Mouse (Mus musculus): ENCODE measurements around the gene Anapc15. TPM values are rescaled to one million over a fixed set of nuclear protein-coding genes. Genes with fewer than 3 reads are reported as not detected.
A peak's percentile ranks its signal among the peaks of the same experiment; 100 is the strongest.

Anapc15 gene
- total RNA-seq, 2 experiments from 2014 or later: 17.3 to 26.6 TPM

DNA sequence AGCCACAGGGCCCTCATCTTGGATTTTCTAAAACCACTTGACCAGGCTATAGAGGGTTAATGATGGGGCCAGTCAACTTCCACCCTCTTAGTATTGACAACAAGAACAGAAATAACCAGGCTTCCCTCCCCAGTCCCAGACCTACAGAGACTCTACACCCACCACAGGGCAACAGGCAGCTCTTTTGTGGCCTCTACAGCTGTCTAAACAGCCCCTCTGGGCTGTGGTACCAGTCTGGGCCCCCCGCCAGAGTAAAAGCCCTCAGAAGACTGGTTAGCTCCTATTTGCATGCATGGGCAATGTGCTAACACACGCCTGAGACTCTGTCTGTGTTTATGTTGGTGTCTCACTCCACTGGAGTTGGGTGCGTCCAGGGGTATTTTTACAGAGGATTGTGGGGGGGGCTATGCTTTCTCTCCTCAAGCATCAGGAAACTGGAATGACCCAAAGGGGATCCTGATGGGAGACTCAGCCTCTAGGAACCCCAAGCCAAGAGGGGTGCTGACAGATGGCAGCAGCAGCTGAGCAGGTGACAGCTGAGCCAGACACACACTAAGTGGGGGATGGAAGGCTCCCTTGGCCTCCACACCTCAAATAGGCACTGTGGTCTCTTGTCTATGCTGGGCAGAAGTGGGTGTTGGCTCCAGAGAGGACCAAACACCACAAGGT is 29.5 kb upstream of the Anapc15 start:
- intact Hi-C loops (cut with DNase I): no loop called here
- no peak overlapping the region; the same call in 1 of the 2 replicates for H3K4me3 ChIP-seq

DNA sequence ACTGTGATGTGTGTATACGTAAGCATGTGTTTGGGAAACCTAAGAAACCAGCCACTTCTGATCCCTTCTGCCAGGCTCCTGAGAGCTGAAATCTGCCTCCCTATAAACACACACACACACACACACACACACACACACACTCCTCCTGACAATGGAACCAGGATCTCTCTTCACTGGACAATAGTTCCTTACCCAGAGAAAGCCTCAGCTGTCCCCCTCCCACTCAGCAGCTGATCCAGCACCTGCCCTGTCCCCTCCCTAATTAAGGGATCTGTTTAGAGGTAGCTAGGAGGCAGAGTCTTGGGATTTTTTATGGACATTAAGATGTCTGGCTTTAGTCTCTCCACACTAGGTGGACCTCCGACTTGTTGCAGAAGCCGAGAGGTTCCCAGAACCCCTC is 28.6 kb upstream of the Anapc15 start:
- intact Hi-C loops (cut with DNase I): loop anchor here (5.0 kb wide), 2 partner anchors 137 to 173 kb away; partner anchors contain the start of gene Clpb
- no peak overlapping the region; the same call in none of the 2 replicates for H3K4me3 ChIP-seq

More for the DNA sequence above, 29.5 kb upstream of the Anapc15 start:
- no peak for DNase-seq
- no peak for TF ChIP-seq CTCF (IDR thresholded peaks at IDR 0.05)
- peak overlapping the region; percentile 29; the same call in 1 of the 2 replicates for H3K27ac ChIP-seq

DNA sequence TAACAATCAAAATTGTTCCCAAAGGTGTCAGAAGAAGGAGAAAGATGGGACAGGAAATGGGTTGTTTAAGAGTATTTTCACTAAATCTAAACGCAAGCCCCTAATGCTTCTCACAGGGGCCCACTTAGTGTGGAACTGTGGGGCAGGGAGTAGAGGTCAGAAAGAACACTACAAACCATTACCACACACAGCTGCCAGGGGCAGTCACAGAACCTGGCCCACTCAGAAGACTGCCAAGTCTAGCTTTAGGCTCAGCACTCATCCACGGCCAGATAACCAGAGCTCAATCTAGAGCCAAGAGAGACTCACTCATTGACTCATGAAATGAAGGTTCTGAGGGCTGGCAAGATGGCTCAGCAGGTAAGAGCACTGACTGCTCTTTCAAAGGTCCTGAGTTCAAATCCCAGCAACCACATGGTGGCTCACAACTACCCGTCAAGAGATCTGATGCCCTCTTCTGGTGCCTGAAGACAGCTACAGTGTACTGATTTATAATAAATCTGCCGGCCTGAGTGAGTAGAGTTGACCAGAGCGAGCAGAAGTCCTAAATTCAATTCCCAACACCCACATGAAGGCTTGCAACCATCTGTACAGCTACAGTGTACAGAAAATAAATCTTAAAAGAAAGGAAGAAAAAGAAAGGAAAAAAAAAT is 27.9 kb upstream of the Anapc15 start:
- peak; percentile 45 for TF ChIP-seq CTCF (IDR thresholded peaks at IDR 0.05)
- Histone ChIP-seq H3K27ac (peak overlapping the region; percentile 95), H3K4me3 (peak overlapping the region; percentile 95)
- no peak for DNase-seq
- intact Hi-C loops (cut with DNase I): loop anchor here (2.0 to 5.0 kb wide), 3 partner anchors 137 to 173 kb away; partner anchors contain the start of gene Clpb

More for the DNA sequence above, 28.6 kb upstream of the Anapc15 start:
- no peak for DNase-seq
- TF ChIP-seq CTCF (IDR thresholded peaks at IDR 0.05): no peak
- H3K27ac ChIP-seq: peak overlapping the region; percentile 95

DNA sequence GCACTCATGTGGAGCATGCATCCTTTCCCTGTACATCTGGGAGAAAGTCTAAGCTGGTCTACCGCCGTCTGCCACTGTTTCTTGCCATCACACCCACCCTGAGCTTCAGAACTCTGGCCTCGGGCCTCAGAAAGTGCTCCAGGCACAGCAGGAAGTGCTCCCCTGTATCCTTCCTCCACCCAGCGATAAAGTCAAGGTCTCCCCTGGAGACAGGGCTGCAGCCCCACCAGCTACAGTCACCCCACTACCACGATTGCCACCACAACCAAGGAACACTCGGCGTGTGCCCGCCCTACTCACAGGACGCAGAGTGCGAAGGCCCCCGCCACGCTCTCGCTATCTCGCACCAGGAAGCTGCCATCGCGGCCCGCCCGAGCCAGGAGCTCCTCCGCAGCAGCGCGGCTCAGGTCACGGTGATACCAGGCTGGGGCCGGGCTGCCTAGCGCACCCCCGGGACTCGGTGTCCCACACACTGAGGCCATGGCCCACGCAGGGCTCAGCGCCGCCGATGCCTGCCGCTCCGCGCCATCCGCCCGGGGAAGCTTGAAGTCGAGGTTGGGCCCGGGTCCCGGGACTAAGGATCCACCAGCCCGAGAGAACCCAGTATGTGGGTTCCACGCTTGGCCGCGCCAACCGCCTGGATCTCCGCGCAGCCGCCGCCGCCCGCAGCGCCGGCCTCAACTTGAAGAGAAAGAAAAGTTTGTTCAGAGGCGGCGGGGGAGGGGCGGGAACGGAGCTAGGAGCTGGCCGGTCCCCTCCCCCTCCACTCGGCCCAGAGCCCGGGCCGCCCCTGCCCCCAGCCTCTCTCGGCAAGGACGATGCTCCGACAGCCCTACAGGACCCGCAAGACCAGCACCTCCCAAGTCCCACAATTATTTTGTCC is 27.0 kb upstream of the Anapc15 start:
- intact Hi-C loops (cut with DNase I): loop anchor here (2.0 to 5.0 kb wide), 3 partner anchors 136 to 174 kb away; partner anchors contain the start of gene Clpb
- no peak for TF ChIP-seq CTCF (IDR thresholded peaks at IDR 0.05)
- peak overlapping the region; percentile 95 for H3K27ac ChIP-seq
- peak; percentile 80 for DNase-seq
- peak overlapping the region; percentile 95 for H3K4me3 ChIP-seq

DNA sequence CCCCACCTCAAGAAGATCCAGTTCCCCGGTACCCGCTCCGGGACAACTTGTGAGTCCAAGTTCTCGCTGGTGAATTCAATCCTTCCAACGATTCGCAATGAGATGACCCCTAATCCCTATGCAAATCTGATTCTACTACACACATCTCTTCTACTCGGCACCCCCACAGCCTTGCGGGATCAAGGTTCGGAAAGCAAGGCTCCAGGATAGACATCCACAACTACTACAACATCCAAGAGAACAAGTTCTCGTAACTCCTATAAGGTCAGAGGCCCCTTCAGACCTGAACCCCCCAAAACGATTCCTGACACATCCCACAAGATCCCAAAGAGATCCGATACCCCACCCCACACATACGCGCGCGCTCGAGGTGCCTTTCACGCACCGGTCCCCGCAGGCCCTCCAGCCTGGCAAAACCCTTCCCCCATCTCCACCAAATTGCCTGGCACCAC is 26.3 kb upstream of the Anapc15 start:
- TF ChIP-seq CTCF (IDR thresholded peaks at IDR 0.05): no peak
- no peak for DNase-seq
- Histone ChIP-seq H3K27ac (peak overlapping the region; percentile 95), H3K4me3 (peak overlapping the region; percentile 95)
- intact Hi-C loops (cut with DNase I): loop anchor here (2.0 to 5.0 kb wide), 3 partner anchors 135 to 175 kb away; partner anchors contain the start of gene Clpb

DNA sequence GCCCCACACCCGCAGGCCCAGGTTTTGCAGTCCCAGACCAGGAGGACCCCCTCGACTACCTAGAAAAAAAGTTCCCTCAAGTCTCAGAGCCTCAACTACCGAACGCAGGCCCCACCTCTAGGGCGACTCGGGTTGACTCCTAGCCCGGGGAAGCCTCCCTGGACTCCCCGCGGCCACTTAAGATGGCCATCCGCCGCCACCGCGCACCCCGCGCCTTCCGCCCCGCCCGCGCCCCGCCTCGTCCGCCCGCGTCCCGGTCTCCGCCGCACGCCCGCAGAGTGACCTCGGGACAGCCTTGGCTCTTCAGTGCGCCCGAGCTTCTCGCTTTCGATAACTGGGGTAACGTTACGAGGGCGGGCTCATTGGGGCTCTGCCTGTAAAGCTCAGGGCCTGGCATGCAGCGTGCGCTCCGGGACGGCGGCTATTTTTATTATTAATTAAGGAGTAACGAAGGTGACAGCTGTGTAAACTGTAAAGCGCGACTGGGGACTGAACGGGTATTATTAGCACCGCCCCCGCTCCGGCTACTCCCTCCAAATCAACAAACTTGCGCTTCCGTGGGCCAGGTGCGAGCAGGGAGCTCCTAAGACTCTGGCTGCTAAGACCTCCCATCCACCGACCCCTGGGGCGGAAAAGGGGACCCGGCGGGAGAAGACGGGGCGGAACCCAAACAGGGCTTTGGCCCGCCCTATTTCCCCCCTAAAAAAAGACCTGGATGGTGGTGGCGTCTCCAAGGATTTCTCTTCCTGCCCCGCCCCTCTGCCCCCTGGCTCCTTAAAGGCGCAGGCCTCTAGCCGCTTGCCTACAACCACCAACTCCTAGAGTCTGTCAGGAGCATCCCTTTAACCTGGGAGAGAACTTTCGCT is 25.7 kb upstream of the Anapc15 start, which contains the start of gene Inppl1:
Gene Inppl1 (minus strand): TSS at position 624 of the 866 bp plus-strand sequence.
- Histone ChIP-seq H3K27ac (peak within 1 kb of the TSS; percentile 95), H3K4me3 (peak within 1 kb of the TSS; percentile 95)
- TF ChIP-seq CTCF (IDR thresholded peaks at IDR 0.05): peak; percentile 53
- intact Hi-C loops (cut with DNase I): loop anchor here (2.0 to 5.0 kb wide), 3 partner anchors 134 to 176 kb away; partner anchors contain the start of gene Clpb
- peak; percentile 94 for DNase-seq

DNA sequence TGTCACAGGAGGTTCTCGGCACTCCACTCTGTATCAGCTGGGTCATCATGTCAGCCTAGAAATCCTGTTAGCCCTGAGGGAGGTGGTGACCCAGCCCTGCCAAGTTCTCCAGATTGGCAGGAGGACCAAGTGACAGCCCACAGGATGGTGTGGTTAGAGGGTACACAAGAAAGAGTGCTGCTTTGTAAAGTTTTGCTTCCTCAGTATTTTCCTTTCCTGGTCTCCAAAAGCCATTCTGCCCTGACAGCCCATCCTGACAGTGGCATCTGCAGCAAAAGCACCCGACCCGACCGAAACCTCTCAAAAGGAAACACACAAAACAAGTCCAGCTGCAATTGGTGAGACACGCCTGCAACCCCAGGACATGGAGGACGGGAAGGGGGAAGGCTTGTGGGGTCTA is 19.3 kb upstream of the Anapc15 start:
- intact Hi-C loops (cut with DNase I): no loop called here
- H3K27ac ChIP-seq: no peak overlapping the region
- H3K4me3 ChIP-seq: no peak overlapping the region
- DNase-seq: no peak
- no peak for TF ChIP-seq CTCF (IDR thresholded peaks at IDR 0.05)

DNA sequence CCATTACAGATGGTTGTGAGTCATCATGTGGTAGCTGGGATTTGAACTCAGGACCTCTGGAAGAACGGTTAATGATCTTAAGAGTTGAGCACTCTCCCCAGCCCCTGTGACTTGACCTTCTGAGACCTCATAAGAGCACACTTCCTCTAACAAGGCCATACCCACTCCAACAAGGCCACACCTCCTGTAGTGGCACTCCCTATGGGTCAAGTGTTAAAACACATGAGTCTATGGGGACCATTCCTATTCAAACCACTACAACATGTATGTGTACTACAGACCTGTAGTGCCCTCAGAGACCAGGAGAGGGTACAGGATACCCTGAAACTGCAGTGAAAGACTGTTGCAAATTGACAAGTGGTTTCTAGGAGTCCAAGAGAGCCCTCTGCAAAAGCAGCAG is 15.6 kb upstream of the Anapc15 start:
- H3K4me3 ChIP-seq: no peak overlapping the region
- TF ChIP-seq CTCF (IDR thresholded peaks at IDR 0.05): no peak
- no peak for DNase-seq
- no peak overlapping the region for H3K27ac ChIP-seq
- intact Hi-C loops (cut with DNase I): no loop called here

DNA sequence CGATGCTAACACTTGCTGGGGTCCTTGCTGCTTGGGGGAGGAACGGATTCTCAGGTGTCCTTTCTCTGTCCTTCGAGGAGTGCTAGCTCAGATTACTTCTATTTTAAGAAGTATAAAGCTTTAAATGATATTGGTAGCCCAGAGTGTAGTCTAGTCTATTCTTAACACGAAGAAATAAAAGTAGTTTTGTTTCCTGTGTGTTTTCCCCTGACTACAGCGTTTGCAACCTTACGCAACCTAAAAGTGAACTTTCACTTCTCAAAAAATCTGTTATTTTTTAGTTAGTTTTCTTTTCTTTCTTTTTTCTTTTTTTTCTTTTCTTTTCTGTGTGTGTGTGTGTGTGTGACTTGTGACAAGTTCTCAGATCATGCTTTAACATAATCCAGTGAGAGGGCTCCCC is 11.8 kb upstream of the Anapc15 start:
- no peak overlapping the region for H3K4me3 ChIP-seq
- intact Hi-C loops (cut with DNase I): no loop called here
- DNase-seq: no peak
- no peak for TF ChIP-seq CTCF (IDR thresholded peaks at IDR 0.05)
- H3K27ac ChIP-seq: peak overlapping the region; percentile 24; the same call in 1 of the 2 replicates

DNA sequence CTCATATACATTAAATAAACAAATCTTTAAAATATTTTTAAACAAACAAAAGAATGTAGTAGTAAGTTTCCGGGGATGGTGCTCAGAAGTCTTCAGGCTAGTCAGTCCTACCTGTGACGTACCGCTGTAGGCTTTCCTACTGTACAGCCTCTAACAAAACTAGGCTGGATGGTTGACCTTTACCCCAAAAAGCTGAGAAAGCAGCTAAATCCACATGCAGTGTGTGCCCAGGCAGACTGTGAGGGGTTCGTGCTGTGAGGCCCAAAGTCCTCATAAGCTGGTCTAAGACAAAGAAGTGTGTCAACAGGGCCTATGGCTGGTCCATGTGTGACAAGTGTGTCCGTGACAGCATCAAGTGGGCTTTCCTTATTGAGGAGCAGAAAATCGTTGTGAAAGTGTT is 10.7 kb upstream of the Anapc15 start:
- peak overlapping the region; percentile 38; the same call in 1 of the 2 replicates for H3K27ac ChIP-seq
- TF ChIP-seq CTCF (IDR thresholded peaks at IDR 0.05): no peak
- no peak overlapping the region for H3K4me3 ChIP-seq
- intact Hi-C loops (cut with DNase I): no loop called here
- no peak for DNase-seq

DNA sequence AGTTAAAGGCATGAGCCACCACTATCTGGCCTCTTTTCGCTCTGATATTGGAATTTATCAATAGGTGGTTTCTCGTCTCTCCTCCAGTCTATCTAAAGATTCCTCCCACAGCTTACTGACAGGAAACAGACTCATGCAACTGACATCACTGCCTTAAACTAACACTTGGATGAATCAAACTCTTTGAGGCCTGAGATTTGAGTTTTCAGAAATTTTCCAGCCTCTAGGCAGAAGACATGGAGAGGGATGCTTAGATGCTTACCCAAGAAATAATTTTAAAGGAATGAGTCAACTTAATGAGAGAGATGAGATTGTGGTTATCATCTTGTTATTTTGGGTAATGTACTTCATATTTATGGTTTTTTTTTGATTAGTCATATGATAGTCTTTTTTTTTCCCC is 9.7 kb upstream of the Anapc15 start:
- Histone ChIP-seq H3K4me3 (no peak overlapping the region), H3K27ac (peak overlapping the region; percentile 50)
- TF ChIP-seq CTCF (IDR thresholded peaks at IDR 0.05): no peak
- intact Hi-C loops (cut with DNase I): no loop called here
- DNase-seq: no peak

All from gastrocnemius, adult 2 months (tissue).